Mouse (Mus musculus): ENCODE measurements at regions not wholly inside any gene's neighbourhood (a gene's known extent, or its start where the extent isn't known, plus 50 kb on each side); places are given as distances from the start of the nearest gene placed in this dataset.

DNA sequence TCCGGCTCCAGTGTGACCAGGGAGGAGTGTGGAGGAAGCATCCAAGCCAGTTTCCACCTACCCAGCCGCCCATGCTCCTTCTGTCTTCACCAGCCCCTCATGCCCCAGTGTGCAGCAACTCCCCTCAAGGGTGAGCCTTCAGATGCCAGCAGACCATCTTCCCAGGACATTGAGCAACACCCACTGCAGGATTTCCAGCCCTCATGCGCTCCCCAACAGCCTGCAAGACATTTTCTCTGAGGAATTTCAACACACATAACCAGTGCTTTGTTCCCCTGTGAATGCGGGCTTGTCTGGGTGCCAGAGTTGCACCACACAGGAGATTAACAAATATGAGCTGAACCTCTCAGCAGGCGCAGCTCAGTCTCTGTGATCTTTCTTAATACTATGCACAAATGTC lies 489.3 kb upstream of the Gm10131 start:
- TF ChIP-seq CTCF (IDR thresholded peaks at IDR 0.05; ENCODE audit: low read depth, low read length) (no peak), POLR2A (IDR thresholded peaks at IDR 0.05; ENCODE audit: extremely low read depth, insufficient read depth, low read length) (no peak)
